Mouse (Mus musculus) brain, embryonic 14.5 days (tissue): ENCODE results near the gene Trim66.

ENCODE experiments used
- CTCF ChIP-seq: fragments of 200-500 bp; IDR thresholded peaks from 2 replicates; pipeline ENCODE4 v1.5.1; 2012; ENCODE audit warnings: inconsistent platforms, mild to moderate bottlenecking, moderate library complexity, borderline replicate concordance; ENCODE audit not compliant: insufficient read depth, insufficient read length; ENCODE audit errors: extremely low read depth
- POLR2A ChIP-seq: fragments of 200-500 bp; IDR thresholded peaks from 2 replicates; pipeline ENCODE4 v1.6.1; 2012; ENCODE audit warnings: mild to moderate bottlenecking, inconsistent platforms, borderline replicate concordance; ENCODE audit not compliant: poor library complexity, insufficient read depth, insufficient read length, severe bottlenecking; ENCODE audit errors: extremely low read depth

DNA sequence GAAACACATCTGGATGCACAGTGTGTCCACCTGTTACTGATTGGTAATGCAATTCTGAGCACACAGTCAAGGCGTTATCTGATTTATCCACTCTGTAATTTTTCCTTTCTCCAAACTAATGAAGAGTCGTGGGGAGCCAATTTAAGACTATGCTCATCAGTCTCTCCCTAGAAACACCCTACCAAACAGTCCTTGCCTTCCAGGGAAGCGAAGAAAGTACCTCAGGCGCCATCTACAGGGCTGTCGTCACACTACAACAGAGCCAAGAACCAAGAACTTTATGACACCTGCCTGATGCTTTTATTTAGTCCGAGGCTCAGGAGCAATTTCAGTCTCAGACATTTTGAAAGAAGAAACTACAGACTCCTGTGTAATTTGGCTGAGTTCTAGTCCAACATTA is 62.9 kb downstream of the Trim66 start:
- TF ChIP-seq POLR2A: no peak
- peak; percentile 81 for TF ChIP-seq CTCF
